Mouse (Mus musculus): ENCODE results near the gene E2f7.
"Not testable (repeated sequence)": the region's sequence is repeated elsewhere in the genome, so short reads cannot be mapped to it uniquely, and the experiment has no call there.

E2f7 gene

GRCm38 (mm10) chr10:110744686-110745639 lies at the start of gene E2f7:
E2f7 (plus strand) TSS chr10:110745439.
- peak; percentile 90 for DNase-seq

- DNase-seq: no peak
These were observed 44.0 kb upstream of the E2f7 start for GRCm38 (mm10) chr10:110701276-110701675.

- DNase-seq: no peak
These were observed 39.6 kb upstream of the E2f7 start for GRCm38 (mm10) chr10:110705672-110706071.

DNA sequence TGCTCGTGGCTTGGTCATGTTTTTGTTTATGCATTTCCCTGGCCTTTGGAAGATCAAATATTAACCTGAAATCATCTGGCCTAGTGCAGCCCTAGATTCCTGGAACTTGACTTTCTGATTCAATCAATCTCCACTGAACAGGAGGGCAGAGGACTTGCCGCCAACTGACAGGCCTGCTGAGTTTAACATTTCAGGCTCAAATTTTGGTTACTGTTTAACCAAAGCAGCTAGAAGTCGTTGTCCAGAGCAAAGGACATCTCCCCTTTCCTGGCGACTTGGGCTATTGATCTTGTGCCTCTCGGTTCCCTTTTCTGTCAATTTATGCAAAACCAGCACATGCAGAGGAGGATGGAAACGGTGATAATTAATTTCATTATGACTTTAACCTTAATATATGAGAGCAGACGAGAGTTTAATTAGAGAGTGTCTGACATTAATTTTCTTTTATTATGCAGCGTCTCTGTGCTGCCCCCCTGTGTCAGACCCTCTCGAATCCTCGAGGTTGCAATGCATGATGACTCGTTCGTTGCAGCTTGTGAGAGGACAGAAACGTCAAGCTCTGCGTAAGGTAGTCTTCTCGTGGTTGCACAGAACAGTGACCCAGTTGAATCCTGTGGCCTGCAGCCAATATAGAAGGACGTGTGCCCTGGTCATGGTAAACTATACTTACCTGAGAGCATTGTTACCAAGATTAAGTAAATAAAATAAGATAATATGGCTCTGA lies 37.7 kb upstream of the E2f7 start:
- DNase-seq: peak; percentile 15

GRCm38 (mm10) chr10:110716887-110717286 lies 28.4 kb upstream of the E2f7 start:
- no peak for DNase-seq

GRCm38 (mm10) chr10:110726431-110726830 lies 18.8 kb upstream of the E2f7 start:
- DNase-seq: no peak

DNA sequence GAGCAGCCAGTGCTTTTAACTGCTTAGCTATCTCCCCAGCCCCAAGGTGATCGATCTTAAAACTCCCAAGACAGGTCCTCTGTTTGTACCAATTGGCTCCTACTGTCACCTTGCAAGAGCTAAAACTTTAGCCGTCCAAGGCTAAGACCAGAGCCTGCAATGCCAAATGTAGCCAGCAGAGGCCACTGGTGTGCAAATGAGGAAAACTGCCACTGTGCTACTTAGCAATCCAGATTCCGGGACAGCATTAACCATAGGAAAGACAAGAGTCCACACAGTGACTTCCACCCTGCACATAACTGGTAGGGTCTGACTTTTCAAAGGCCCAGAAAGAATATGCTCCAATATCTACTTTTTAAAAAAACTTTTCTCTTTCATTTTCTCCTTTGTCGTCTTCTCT lies 17.4 kb upstream of the E2f7 start:
- DNase-seq: peak; percentile 27

DNA sequence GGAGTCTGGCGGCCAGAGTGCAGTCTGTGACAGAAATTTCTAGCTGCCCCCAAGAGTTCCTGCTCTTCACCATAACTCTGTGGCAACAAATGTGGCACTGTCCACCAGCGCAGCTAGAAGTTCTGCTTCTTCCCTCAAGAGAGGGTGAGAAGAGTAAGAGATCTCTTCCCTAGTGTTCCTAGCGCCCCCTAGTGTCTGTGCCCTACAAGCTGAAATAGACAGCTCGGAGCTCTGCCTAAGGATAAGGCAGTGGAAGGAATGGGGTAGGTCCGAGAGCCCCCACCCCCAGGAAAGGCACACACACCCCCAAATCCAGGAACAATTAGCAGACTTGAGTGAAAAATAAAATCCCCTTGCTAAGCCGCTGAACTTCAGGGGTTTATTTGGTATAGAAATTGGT lies 11.9 kb upstream of the E2f7 start:
- DNase-seq: peak; percentile 82

DNA sequence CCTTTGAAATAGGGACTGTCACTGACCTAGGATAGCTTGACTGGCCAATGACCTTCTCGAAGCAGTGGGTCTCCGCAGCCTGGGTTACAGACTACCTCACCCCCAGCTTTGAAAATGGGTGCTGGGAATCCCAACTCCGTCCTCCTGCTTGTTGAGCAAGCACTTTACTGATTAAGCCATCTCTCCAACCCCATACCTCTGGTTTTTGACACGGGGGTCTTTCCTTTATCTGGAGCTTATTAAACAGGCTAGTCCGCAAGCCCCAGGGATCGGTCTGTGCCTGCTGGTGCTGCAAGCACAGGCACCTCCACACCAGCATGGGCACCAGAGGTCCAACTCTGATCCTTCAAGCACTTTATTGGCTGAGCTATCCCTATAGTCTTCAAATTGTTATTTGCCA lies 1.5 kb upstream of the E2f7 start:
- no peak for DNase-seq

GRCm38 (mm10) chr10:110744120-110744519 lies 1.1 kb upstream of the E2f7 start:
- no peak for DNase-seq

DNA sequence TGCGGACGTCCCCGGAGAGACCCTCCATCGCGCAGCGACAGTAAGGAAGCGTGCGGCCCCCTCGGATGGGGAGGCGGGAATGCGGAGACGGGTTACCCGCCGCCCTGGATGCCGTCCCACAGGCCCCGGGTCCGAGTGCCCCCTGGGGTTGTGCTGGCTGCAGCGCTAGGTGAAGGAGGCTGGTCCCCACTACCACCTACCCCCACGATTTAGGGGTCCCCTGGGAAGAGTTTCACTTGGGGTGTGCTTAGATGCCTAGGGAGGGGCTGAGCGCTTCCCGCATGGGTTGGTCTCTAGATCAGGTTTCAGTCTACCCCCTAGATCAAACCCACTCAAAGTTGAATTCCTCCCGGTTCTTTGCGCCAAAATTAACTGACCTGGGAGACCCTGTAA lies 397 bp downstream of the E2f7 start:
- no peak for DNase-seq

DNA sequence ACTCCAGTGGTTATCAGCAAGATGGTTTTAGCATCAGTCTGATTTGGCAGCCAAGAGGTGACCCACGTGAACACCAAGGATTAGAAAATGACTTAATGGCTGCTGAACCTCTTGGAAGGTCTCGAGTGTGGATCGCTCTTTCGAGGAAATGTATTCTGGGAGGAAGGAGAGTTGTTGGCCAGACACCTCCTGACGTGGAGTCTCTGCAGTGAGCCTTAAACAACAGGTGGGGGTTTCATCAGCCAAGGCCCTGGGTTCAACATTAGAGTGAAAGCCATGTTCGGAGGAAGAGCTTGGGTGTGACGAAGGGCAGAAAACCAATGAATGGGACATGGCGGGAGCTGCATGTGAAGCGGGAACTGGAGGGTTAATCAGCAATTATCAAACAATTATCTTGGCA lies 3.8 kb downstream of the E2f7 start:
- no peak for DNase-seq

- no peak for DNase-seq
These were observed 4.5 kb downstream of the E2f7 start for GRCm38 (mm10) chr10:110749510-110750305.

DNA sequence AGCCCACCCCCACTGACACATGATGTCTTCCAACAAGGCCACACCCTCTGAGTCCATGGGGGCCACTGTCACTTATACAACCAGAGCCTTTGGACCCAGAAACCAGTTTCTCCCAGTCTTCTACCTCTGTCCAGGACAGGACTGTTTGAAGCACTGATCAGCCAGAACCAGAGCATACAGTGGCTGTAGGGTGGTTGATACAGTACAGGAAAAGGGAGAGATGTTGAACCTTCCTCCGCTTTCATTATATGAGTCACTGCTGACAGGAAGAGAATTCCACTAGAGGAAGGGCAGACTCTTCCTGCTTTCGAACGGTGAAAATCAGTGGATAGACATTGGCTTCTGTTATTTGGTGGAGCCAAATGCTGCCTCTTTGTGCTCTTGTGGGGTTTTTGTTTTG lies 7.6 kb downstream of the E2f7 start:
- DNase-seq: no peak

DNA sequence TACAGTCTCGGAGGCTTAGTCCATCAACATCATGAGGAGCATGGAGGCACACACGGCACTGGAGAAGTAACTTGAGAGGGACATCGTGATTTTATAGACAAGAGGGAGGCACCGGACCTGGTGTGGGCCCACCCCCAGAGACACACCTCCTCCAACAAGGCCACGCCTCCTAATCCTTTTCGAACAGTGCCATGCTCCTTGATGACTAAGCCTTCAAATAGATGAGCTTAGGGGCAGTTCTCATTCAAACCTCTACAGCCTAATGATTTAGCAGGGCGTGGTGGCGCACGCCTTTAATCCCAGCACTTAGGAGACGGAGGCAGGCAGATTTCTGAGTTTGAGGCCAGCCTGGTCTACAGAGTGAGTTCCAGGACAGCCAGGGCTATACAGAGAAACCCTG lies 10.3 kb downstream of the E2f7 start:
- no peak for DNase-seq

DNA sequence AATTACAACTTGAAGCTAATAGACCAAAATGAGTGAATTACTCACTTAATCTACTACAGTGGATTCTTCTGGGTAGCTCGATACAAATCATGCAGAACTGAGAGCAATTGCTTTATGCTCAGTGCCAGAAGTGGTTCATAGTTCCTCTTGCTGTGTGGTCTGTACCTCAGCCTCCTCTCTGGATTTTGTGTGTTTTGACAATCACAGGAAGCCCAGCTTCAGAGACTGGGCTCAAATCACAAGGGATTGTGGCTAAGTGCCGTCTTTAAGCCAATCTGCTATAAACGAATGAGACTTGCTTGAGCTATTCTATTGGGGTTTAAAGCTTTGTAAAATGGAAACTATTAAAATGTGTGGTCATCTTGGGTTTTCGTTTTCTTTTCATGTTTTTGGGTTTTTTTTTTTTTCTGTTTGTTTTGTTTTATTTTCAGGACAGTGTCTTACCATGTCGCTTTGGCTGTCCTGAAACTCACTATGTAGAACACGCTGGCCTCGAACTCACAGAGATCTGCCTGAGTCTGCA lies 11.1 kb downstream of the E2f7 start:
- DNase-seq: no peak

DNA sequence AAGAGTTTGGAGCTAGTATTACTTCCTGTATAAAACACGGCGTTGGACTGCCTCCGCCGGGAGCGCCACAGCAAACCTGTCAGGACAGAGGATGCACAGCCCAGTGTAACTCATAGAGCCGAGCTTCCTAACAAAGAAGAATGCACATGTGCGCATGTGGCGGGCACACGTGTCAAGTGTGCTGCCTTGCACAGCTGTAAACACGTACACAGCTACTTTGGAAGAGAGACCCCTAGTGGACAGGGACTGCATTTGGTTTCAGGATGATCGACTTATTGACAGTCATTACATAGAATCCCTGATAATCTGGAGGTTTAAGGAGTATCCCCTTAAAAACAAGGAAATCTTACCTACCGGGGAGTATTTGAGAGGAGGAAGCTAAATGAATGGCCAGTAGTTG lies 15.3 kb downstream of the E2f7 start:
- not testable (repeated sequence) for DNase-seq

DNA sequence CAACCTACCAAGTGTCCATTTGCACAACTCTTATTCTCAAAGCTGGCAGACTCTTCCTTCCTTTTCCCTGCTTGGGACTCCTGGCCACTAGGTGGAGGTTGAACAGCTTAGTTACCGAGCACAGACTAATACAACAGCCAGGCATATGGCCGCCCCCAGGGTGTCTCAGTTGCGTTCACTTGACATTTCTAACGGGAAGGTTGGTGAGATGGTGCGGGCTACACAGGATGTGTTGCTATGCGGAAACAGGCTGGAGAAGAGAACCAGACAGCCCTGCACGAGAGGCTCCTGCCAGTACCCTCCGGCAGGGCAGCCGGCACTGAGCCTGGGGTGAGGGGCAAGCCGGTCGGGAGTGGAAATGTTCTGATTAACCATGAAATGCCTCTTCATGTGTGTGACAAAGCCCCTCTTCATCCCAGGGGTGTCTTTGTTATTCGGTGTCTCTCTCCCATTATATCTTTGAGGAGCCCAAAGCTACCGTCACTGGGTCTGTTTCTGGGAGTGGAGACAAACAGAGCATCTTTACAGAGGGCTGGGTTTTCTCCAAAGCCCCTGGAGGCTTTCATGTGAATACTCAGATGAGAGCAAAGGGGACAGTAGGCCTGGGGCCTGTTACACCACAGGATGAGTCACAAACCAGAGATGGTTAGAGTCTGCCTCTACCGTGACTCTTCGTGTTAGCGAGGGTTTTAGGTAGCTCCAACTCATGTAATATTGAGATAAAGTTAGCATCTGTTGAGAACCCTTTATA lies 17.1 kb downstream of the E2f7 start:
- no peak for DNase-seq

DNA sequence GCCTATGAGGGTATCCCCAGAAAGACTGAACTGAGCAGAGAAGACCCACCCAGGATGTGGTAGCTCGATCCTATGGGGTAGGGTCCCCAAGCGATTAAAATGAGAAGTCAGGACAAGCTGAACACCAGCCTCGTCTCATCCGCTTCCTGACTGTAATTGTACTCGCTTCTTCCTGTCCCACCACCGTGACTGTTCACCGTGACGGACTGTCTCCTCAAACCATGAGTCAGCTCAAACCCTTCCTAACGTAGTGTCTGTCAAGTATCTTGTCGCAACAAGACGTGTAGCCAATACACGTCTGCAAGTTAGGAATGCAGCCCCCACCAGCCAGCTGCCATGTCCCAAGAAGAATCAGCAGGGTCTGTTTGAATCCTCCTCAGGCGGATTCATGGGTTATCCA lies 18.2 kb downstream of the E2f7 start:
- DNase-seq: no peak

- no peak for DNase-seq
These were observed 24.3 kb downstream of the E2f7 start for GRCm38 (mm10) chr10:110769538-110769937.

DNA sequence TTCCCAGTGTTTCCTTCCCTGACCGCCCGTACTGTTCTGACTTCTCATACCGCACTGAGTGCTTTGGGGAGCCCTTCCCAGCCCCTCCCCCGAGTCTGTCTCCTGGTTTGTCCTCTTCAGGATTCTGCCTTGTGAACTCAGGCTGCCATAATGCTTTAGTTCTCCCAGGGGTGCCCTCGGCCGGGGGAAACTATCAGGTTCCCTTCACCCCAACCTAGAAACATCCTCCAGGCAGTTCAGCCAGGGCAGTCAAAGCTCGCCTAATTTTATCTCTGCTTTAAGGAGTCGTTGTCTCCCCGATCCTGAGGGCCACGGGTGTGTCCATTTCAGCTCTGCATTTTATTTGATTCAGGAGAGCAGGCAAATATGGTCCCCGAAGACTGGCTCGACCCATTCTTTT lies 28.0 kb downstream of the E2f7 start:
- no peak for DNase-seq

DNA sequence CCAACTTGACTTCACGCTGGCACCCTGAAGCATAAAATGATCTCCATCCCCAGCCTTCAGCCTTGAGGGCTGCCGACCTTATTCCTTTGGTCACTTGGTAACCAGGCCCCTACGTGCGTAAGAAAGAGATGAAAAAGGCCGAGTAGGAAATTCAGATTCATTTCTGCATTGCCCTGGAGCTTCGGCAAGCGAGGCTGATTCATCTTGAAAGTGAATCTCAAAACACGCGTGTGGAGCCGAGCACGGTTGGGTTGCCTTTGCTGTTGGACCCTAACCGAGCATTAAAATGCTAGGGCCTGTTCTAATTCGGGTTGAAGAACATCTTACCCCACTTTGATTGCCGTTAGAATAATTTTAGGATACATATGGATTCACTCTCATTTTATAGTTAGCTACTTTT lies 28.6 kb downstream of the E2f7 start:
- DNase-seq: no peak

Measured in right cerebral cortex, postnatal 14 days (tissue).